ENCODE assay signal across 14 mouse cellular contexts in genomic region chr11:102921491-102921890, GRCm38 (mm10). TPM values are rescaled to one million over a fixed set of nuclear protein-coding genes. Genes with fewer than 3 reads are reported as not detected.
DNase-seq lines count a peak whose midpoint lies in the region; ATAC-seq lines count a peak whose summit lies in the region.
"Had no signal": no experiment of that assay in that cellular context is flagged by ENCODE, and none has a peak within 500 bp of the region (broad histone marks: within the 10 kb centered on the region; RNA-seq: fewer than 3 reads in every experiment).

No protein-coding gene starts in this region.

- DNase-seq in forebrain, embryonic 14.5 days (ENCODE audit: low spot score): no peak
- DNase-seq in limb, embryonic 11.5 days (ENCODE audit: low spot score): no peak
- no peak for DNase-seq in limb, embryonic 10.5 days (ENCODE audit: low spot score)
- DNase-seq in right cerebral cortex, postnatal 10 days (ENCODE audit: low spot score in 2 of 2): no peak
- no peak for DNase-seq in lung, postnatal 10 days
- DNase-seq: cerebellum, adult 2 months; gastrocnemius, postnatal 14 days; heart, postnatal 14 days; kidney, adult 2 months; right cerebral cortex, postnatal 14 days; thymus, postnatal 25 days had no signal

- H3K27me3 ChIP-seq in forebrain, embryonic 13.5 days: no peaks in the 10 kb centered on the region
- H3K27me3 ChIP-seq in forebrain, embryonic 14.5 days (replicated peaks; ENCODE audit: control insufficient read depth, insufficient read depth, low read length): no peaks in the 10 kb centered on the region
- no peaks in the 10 kb centered on the region for H3K27me3 ChIP-seq in limb, embryonic 11.5 days (ENCODE audit: control insufficient read depth, insufficient read depth, low read length)
- no peaks in the 10 kb centered on the region for H3K27me3 ChIP-seq in limb, embryonic 10.5 days (ENCODE audit: low read depth, poor library complexity, severe bottlenecking)
- no peaks in the 10 kb centered on the region for H3K27me3 ChIP-seq in embryonic facial prominence, embryonic 13.5 days
- H3K27me3 ChIP-seq in midbrain, embryonic 12.5 days: no peaks in the 10 kb centered on the region

- H3K9me3 ChIP-seq in forebrain, embryonic 13.5 days (replicated peaks): no peaks in the 10 kb centered on the region
- H3K9me3 ChIP-seq in forebrain, embryonic 14.5 days (replicated peaks; ENCODE audit: control insufficient read depth, low read length): no peaks in the 10 kb centered on the region
- no peaks in the 10 kb centered on the region for H3K9me3 ChIP-seq in limb, embryonic 11.5 days (ENCODE audit: control insufficient read depth, low read length)
- no peaks in the 10 kb centered on the region for H3K9me3 ChIP-seq in limb, embryonic 10.5 days (replicated peaks)
- no peaks in the 10 kb centered on the region for H3K9me3 ChIP-seq in embryonic facial prominence, embryonic 13.5 days
- no peaks in the 10 kb centered on the region for H3K9me3 ChIP-seq in midbrain, embryonic 12.5 days

- no peak overlapping the region for H3K4me2 ChIP-seq in forebrain, embryonic 13.5 days
- H3K4me2 ChIP-seq in forebrain, embryonic 14.5 days (ENCODE audit: low read length): no peak overlapping the region
- no peak overlapping the region for H3K4me2 ChIP-seq in limb, embryonic 11.5 days (ENCODE audit: low read depth, severe bottlenecking)
- H3K4me2 ChIP-seq in embryonic facial prominence, embryonic 13.5 days: no peak overlapping the region
- H3K4me2 ChIP-seq in midbrain, embryonic 12.5 days (replicated peaks): peak overlapping the region; percentile 15; the same call in 1 of the 2 replicates

- peaks cover 37% of the 10 kb centered on the region for H3K4me1 ChIP-seq in forebrain, embryonic 13.5 days
- H3K4me1 ChIP-seq in forebrain, embryonic 14.5 days (ENCODE audit: control insufficient read depth, insufficient read depth, low read length): peaks cover 5% of the 10 kb centered on the region; the same call in 1 of the 2 replicates
- 0 out of 2 replicates have a peak, but pooled peaks cover 10% of the 10 kb centered on the region for H3K4me1 ChIP-seq in limb, embryonic 11.5 days (ENCODE audit: control insufficient read depth, insufficient read depth, low read length)
- peaks cover 35% of the 10 kb centered on the region for H3K4me1 ChIP-seq in limb, embryonic 10.5 days
- H3K4me1 ChIP-seq in embryonic facial prominence, embryonic 13.5 days: peaks cover 19% of the 10 kb centered on the region; the same call in 1 of the 2 replicates
- H3K4me1 ChIP-seq in midbrain, embryonic 12.5 days: peaks cover 30% of the 10 kb centered on the region

- H3K4me3 ChIP-seq in forebrain, embryonic 13.5 days: no peak overlapping the region
- H3K4me3 ChIP-seq in forebrain, embryonic 14.5 days (ENCODE audit: low read depth, low read length): no peak overlapping the region
- no peak overlapping the region for H3K4me3 ChIP-seq in limb, embryonic 11.5 days (ENCODE audit: low read depth, low read length)
- H3K4me3 ChIP-seq in limb, embryonic 10.5 days: no peak overlapping the region
- H3K4me3 ChIP-seq in embryonic facial prominence, embryonic 13.5 days: no peak overlapping the region
- H3K4me3 ChIP-seq in midbrain, embryonic 12.5 days: no peak overlapping the region

- peak overlapping the region; percentile 40; the same call in 1 of the 2 replicates for H3K9ac ChIP-seq in forebrain, embryonic 13.5 days
- no peak overlapping the region for H3K9ac ChIP-seq in forebrain, embryonic 14.5 days (ENCODE audit: low read length)
- peak overlapping the region; percentile 18; the same call in 1 of the 2 replicates for H3K9ac ChIP-seq in limb, embryonic 11.5 days (ENCODE audit: low read length)
- peak overlapping the region; percentile 32; the same call in 1 of the 2 replicates for H3K9ac ChIP-seq in embryonic facial prominence, embryonic 13.5 days
- H3K9ac ChIP-seq in midbrain, embryonic 12.5 days (replicated peaks): peak overlapping the region; percentile 37; the same call in 1 of the 2 replicates

- 74% methylated on average over 6 of the region's 6 CpGs for WGBS in forebrain, embryonic 13.5 days
- WGBS in forebrain, embryonic 14.5 days: 78% methylated on average over 6 of the region's 6 CpGs
- WGBS in limb, embryonic 11.5 days: 64% methylated on average over 6 of the region's 6 CpGs
- whole genome bisulfite sequencing in limb, embryonic 10.5 days: 73% methylated on average over 6 of the region's 6 CpGs
- 77% methylated on average over 6 of the region's 6 CpGs for WGBS in embryonic facial prominence, embryonic 13.5 days
- WGBS in midbrain, embryonic 12.5 days: 67% methylated on average over 6 of the region's 6 CpGs

- no peak for ATAC-seq in forebrain, embryonic 13.5 days
- ATAC-seq in forebrain, embryonic 14.5 days: no peak
- no peak for ATAC-seq in limb, embryonic 11.5 days (ENCODE audit: insufficient number of reproducible peaks, low FRiP score, low TSS enrichment, low read depth)
- ATAC-seq in embryonic facial prominence, embryonic 13.5 days (ENCODE audit: insufficient number of reproducible peaks, insufficient read depth, low FRiP score, low TSS enrichment, low read depth): no peak
- ATAC-seq in midbrain, embryonic 12.5 days (ENCODE audit: low FRiP score, low read depth): no peak

- peaks cover 6% of the 10 kb centered on the region; the same call in 1 of the 2 replicates for H3K36me3 ChIP-seq in forebrain, embryonic 13.5 days (ENCODE audit: poor library complexity, severe bottlenecking)
- no peaks in the 10 kb centered on the region for H3K36me3 ChIP-seq in forebrain, embryonic 14.5 days (ENCODE audit: control insufficient read depth, insufficient read depth, low read length)
- peaks cover 5% of the 10 kb centered on the region for H3K36me3 ChIP-seq in limb, embryonic 11.5 days (ENCODE audit: control insufficient read depth, insufficient read depth, low read length)
- H3K36me3 ChIP-seq in limb, embryonic 10.5 days: peaks cover 52% of the 10 kb centered on the region
- H3K36me3 ChIP-seq in embryonic facial prominence, embryonic 13.5 days: peaks cover 6% of the 10 kb centered on the region
- peaks cover 18% of the 10 kb centered on the region; the same call in 1 of the 2 replicates for H3K36me3 ChIP-seq in midbrain, embryonic 12.5 days

- H3K27ac ChIP-seq in forebrain, embryonic 13.5 days: peak overlapping the region; percentile 6; the same call in 1 of the 2 replicates
- no peak overlapping the region for H3K27ac ChIP-seq in forebrain, embryonic 14.5 days (ENCODE audit: low read depth, low read length)
- H3K27ac ChIP-seq in limb, embryonic 11.5 days (replicated peaks; ENCODE audit: low read depth, low read length): no peak overlapping the region
- no peak overlapping the region for H3K27ac ChIP-seq in limb, embryonic 10.5 days
- H3K27ac ChIP-seq in embryonic facial prominence, embryonic 13.5 days: no peak overlapping the region
- peak overlapping the region; percentile 39; the same call in 1 of the 2 replicates for H3K27ac ChIP-seq in midbrain, embryonic 12.5 days (replicated peaks)

RNA-seq across cellular contexts. Expression of gene Kif18b, which starts 3.4 kb away (rescaled TPM):
- 10.3 and 10.7 TPM in 2 replicates for polyA plus RNA-seq in forebrain, embryonic 13.5 days (2015; fragmentation: Nextera tagmentation; extraction: Ambion mirVana)
- polyA plus RNA-seq in forebrain, embryonic 14.5 days (2014; fragmentation: Nextera tagmentation; extraction: Ambion mirVana): 4.3 and 5.1 TPM in 2 replicates
- polyA plus RNA-seq in limb, embryonic 11.5 days (2014; fragmentation: Nextera tagmentation; extraction: Ambion mirVana): 10.6 and 10.8 TPM in 2 replicates
- 16.1 and 18.4 TPM in 2 replicates for polyA plus RNA-seq in limb, embryonic 10.5 days (2016; fragmentation: Nextera tagmentation; extraction: Ambion mirVana)
- 11.0 and 12.8 TPM in 2 replicates for polyA plus RNA-seq in embryonic facial prominence, embryonic 13.5 days (2015; fragmentation: Nextera tagmentation; extraction: Ambion mirVana)
- polyA plus RNA-seq in midbrain, embryonic 12.5 days (2016; fragmentation: Nextera tagmentation; extraction: Ambion mirVana): 9.1 and 9.7 TPM in 2 replicates

RNA-seq across cellular contexts. Expression of gene Gfap, which starts 20.8 kb away (rescaled TPM):
- polyA plus RNA-seq in forebrain, embryonic 13.5 days (2015; fragmentation: Nextera tagmentation; extraction: Ambion mirVana): not detected in 2 replicates
- 0.23 and 0.37 TPM in 2 replicates for polyA plus RNA-seq in forebrain, embryonic 14.5 days (2014; fragmentation: Nextera tagmentation; extraction: Ambion mirVana)
- 0.16 and 0.18 TPM in 2 replicates for polyA plus RNA-seq in limb, embryonic 11.5 days (2014; fragmentation: Nextera tagmentation; extraction: Ambion mirVana)
- 0.16 TPM in 1 of 2 replicates, not detected in the other for polyA plus RNA-seq in limb, embryonic 10.5 days (2016; fragmentation: Nextera tagmentation; extraction: Ambion mirVana)
- polyA plus RNA-seq in embryonic facial prominence, embryonic 13.5 days (2015; fragmentation: Nextera tagmentation; extraction: Ambion mirVana): 0.10 and 0.39 TPM in 2 replicates
- not detected in 2 replicates for polyA plus RNA-seq in midbrain, embryonic 12.5 days (2016; fragmentation: Nextera tagmentation; extraction: Ambion mirVana)

RNA-seq across cellular contexts. Expression of gene C1ql1, which starts 25.0 kb away (rescaled TPM):
- 1.4 and 1.5 TPM in 2 replicates for polyA plus RNA-seq in forebrain, embryonic 13.5 days (2015; fragmentation: Nextera tagmentation; extraction: Ambion mirVana)
- 1.9 and 2.5 TPM in 2 replicates for polyA plus RNA-seq in forebrain, embryonic 14.5 days (2014; fragmentation: Nextera tagmentation; extraction: Ambion mirVana)
- 0.85 and 0.88 TPM in 2 replicates for polyA plus RNA-seq in limb, embryonic 11.5 days (2014; fragmentation: Nextera tagmentation; extraction: Ambion mirVana)
- 0.20 and 0.40 TPM in 2 replicates for polyA plus RNA-seq in limb, embryonic 10.5 days (2016; fragmentation: Nextera tagmentation; extraction: Ambion mirVana)
- 3.4 TPM in 2 replicates for polyA plus RNA-seq in embryonic facial prominence, embryonic 13.5 days (2015; fragmentation: Nextera tagmentation; extraction: Ambion mirVana)
- polyA plus RNA-seq in midbrain, embryonic 12.5 days (2016; fragmentation: Nextera tagmentation; extraction: Ambion mirVana): 12.7 and 15.3 TPM in 2 replicates

RNA-seq across cellular contexts. Expression of gene Fam187a, which starts 36.5 kb away (rescaled TPM):
- polyA plus RNA-seq in forebrain, embryonic 13.5 days (2015; fragmentation: Nextera tagmentation; extraction: Ambion mirVana): not detected in 2 replicates
- polyA plus RNA-seq in forebrain, embryonic 14.5 days (2014; fragmentation: Nextera tagmentation; extraction: Ambion mirVana): 0.19 TPM in 1 of 2 replicates, not detected in the other
- polyA plus RNA-seq in limb, embryonic 11.5 days (2014; fragmentation: Nextera tagmentation; extraction: Ambion mirVana): 0.11 TPM in 1 of 2 replicates, not detected in the other
- polyA plus RNA-seq in limb, embryonic 10.5 days (2016; fragmentation: Nextera tagmentation; extraction: Ambion mirVana): not detected in 2 replicates
- not detected in 2 replicates for polyA plus RNA-seq in embryonic facial prominence, embryonic 13.5 days (2015; fragmentation: Nextera tagmentation; extraction: Ambion mirVana)
- not detected in 2 replicates for polyA plus RNA-seq in midbrain, embryonic 12.5 days (2016; fragmentation: Nextera tagmentation; extraction: Ambion mirVana)
- polyA plus RNA-seq: cerebellum, adult 2 months; kidney, adult 2 months had no signal

RNA-seq across cellular contexts. Expression of gene Ccdc103, which starts 40.5 kb away (rescaled TPM):
- polyA plus RNA-seq in forebrain, embryonic 13.5 days (2015; fragmentation: Nextera tagmentation; extraction: Ambion mirVana): 1.8 and 2.8 TPM in 2 replicates
- 2.6 and 2.8 TPM in 2 replicates for polyA plus RNA-seq in forebrain, embryonic 14.5 days (2014; fragmentation: Nextera tagmentation; extraction: Ambion mirVana)
- polyA plus RNA-seq in limb, embryonic 11.5 days (2014; fragmentation: Nextera tagmentation; extraction: Ambion mirVana): 0.99 and 1.4 TPM in 2 replicates
- 1.3 and 1.5 TPM in 2 replicates for polyA plus RNA-seq in limb, embryonic 10.5 days (2016; fragmentation: Nextera tagmentation; extraction: Ambion mirVana)
- 0.79 and 1.2 TPM in 2 replicates for polyA plus RNA-seq in embryonic facial prominence, embryonic 13.5 days (2015; fragmentation: Nextera tagmentation; extraction: Ambion mirVana)
- polyA plus RNA-seq in midbrain, embryonic 12.5 days (2016; fragmentation: Nextera tagmentation; extraction: Ambion mirVana): 1.8 and 2.3 TPM in 2 replicates

Comparison
In these comparisons a context has a peak if more than half of its experiments do, and no peak if none do; other contexts are left out.
1. H3K27ac ChIP-seq: peak in forebrain, embryonic 13.5 days (single experiment) and midbrain, embryonic 12.5 days (single experiment); none in forebrain, embryonic 14.5 days (single experiment), limb, embryonic 11.5 days (single experiment), limb, embryonic 10.5 days (single experiment) and embryonic facial prominence, embryonic 13.5 days (single experiment).